Mouse (Mus musculus): ENCODE data around the gene 4930415O20Rik.
A peak's percentile ranks its signal among the peaks of the same experiment; 100 is the strongest.

The 4930415O20Rik gene

DNA sequence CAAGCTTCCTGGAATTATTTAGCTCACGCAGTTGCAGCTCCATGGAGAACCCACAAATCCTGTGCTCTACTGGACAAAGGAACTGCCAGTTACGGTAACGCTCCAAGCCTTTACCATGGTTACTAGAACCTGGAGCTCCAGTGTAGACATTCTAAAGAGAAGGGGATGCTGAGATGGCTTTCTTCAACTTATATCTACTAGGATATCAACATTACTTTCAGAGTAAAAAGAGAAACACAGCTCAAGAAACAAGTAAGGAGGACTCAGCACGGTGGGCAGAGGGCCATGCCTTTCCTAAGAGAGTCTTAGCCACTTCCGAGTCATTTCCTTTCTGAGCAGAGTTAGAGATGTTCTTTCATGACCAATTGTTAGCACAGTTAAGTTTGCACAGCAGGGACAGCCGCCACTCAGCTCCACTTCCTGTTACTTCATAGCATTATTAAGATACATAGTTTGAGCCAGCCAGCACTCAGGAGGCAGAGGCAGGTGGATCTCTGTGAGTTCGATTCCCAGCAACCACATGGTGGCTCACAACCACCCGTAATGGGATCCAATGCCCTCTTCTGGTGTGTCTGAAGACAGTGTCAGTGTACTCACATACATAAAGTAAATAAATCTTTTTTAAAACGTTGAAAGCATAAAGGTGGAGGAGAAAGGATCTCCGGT is at the start of gene 4930415O20Rik, which contains the start of gene Ccnt1:
TSS of gene 4930415O20Rik (plus strand) at position 132 of the 666 bp plus-strand sequence.
TSS of gene Ccnt1 (minus strand) at position 51 of the 666 bp plus-strand sequence.
- no peak for DNase-seq

DNA sequence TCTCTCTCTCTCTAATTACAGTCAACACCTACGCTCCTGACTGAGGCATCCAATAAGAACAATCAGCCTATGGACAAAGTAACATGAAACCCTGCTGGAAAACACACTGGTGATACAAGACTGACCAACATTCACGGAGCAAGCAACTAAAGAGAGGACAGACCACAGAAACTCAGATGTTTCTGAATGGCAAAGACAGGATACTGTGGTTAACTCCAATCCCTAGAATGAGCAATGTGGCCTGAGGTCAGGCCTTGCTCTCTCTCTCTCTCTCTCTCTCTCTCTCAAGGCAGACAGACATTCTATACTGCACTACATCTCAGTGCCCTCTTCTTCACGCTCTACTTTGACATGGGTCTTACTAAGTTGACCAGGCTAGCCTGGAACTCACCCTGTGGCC is 49.6 kb upstream of the 4930415O20Rik start:
- no peak for DNase-seq

DNA sequence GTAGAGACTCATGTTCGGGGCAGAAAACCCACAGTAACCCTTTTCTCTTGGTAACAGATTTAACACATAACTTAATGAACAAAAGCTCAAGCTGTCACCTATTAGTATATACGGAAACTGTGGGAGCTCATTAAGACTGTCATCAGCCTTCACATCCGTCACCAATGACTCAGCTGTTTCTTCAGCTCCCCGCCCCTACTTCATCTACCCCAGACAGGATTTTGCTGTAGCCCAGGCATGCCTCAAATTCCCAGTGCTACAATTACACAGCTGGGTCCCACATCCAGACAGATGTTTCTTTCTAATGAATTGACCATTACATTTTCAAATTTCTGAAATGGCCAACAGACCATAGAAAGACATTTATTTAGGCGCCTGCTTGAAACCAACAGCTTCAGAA is 44.7 kb upstream of the 4930415O20Rik start:
- no peak for DNase-seq

- DNase-seq, result no peak
Measured at GRCm38 (mm10) chr15:98527056-98527771, 43.6 kb upstream of the 4930415O20Rik start.

- DNase-seq, result no peak
Measured at GRCm38 (mm10) chr15:98528066-98528563, 42.7 kb upstream of the 4930415O20Rik start.

DNA sequence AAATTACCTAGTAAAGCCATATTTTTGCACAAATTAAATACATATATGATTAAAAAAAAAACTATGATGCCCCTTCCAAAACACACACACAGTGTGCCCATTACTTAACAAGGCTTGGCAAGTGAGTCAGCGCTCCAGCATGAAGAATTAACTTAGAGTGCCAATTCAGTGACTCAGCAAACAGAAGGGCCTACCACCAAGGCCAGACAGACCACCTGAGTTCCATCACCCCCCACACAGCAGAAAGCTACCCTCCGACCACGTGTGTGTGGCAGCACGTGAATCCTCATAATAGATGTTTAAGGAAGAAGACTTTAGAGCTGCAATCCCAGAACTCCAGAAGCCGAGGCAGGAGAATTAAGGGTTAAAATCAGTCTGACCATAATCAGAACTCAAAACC is 38.5 kb upstream of the 4930415O20Rik start:
- no peak for DNase-seq

GRCm38 (mm10) chr15:98533035-98533531 is 37.7 kb upstream of the 4930415O20Rik start:
- no peak for DNase-seq

GRCm38 (mm10) chr15:98533881-98534627 is 36.8 kb upstream of the 4930415O20Rik start, which contains the start of gene Kansl2:
TSS of gene Kansl2 (minus strand) at chr15:98534264.
- DNase-seq, result peak; percentile 98 to 99

DNA sequence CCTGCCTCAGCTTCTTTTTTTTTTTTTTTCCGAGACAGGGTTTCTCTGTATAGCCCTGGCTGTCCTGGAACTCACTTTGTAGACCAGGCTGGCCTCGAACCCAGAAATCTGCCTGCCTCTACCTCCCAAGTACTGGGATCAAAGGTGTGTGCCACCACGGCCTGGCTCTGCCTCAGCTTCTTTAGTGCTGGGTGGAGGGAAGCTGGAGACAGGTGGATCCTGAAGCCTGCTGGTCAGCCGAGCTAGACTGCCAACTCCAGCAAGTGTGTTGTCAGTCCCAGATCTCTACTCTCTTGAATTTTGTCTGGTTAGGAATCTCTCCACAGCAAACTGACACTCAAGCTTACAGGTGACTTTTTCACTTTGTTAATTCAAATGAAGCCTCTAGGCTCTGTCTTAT is 34.9 kb upstream of the 4930415O20Rik start:
- no peak for DNase-seq

DNA sequence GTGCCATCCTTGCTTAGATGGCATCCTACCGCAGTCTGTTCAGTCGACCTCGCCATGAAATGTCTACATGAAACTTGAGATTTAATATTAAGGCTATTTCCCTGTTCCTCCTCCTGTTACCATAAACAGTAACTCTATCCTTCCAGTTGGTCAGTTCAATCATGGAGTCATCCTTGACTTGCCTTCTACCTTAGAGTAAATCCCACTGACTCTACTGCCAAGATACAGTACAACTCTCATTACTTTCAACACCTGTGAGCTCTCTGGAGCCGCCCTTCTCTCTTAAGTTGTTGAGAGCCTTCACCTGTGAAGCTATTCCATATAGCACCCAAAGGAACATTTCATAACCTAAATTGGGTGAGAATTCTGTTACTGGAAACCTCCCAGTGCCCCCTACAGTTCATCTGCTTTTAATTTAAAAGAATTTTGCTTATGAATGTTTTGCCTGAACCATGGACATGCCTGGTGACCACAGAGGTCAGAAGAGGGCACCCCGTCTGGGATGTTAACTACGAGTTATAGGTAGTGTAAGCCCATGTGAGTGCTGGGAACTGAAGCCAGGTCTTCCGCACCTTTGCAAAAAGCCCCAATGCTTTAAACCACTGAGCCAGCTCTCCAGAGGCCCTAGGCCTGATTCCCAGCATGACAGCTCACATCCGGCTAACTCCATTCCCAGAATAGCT is 33.8 kb upstream of the 4930415O20Rik start:
- no peak for DNase-seq

GRCm38 (mm10) chr15:98537923-98538322 is 32.9 kb upstream of the 4930415O20Rik start:
- DNase-seq, result no peak

DNA sequence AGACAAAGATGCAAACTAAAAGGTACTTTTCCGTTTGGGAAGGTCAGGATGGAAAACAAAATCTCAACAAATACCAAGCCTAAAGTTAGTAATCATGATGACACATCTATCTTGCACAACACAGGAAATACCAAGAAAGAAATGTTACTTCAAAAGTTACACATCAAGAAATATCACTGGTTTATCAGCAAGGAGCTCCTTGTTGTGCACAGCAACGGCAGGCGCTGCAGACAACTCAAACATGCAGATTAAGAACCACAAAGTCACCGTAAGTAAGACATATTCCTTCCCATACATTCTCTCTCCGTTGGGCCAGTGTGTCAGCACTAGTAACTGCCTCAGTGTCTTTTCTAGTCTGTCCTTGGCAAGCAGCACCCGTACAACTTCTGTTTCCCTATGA is 29.7 kb upstream of the 4930415O20Rik start:
- no peak for DNase-seq

- DNase-seq, result no peak
Measured at GRCm38 (mm10) chr15:98543341-98543740, 27.5 kb upstream of the 4930415O20Rik start.

- no peak for DNase-seq
Measured at GRCm38 (mm10) chr15:98545151-98545550, 25.7 kb upstream of the 4930415O20Rik start.

GRCm38 (mm10) chr15:98546843-98547242 is 24.0 kb upstream of the 4930415O20Rik start:
- no peak for DNase-seq

DNA sequence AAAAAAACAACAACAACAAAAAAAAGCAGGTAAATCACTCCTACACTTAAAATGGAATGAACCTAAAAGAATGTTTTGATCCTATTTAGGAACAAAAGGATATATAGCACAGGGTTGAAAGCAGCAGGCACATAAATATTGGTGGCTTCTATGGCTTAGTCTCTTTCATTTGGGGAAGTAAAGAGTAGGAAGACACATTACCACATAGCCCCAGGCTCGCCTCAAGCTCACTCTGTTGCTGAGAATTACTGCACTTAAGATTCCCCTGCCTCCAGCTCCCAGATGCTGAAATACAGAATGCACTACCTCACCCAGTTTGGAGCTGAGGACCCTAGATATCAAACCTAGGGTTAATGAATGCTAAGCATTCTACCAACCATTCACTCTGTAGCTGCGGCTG is 18.0 kb upstream of the 4930415O20Rik start:
- no peak for DNase-seq

GRCm38 (mm10) chr15:98555881-98556280 is 14.9 kb upstream of the 4930415O20Rik start:
- DNase-seq, result no peak

GRCm38 (mm10) chr15:98557186-98557585 is 13.6 kb upstream of the 4930415O20Rik start:
- no peak for DNase-seq

DNA sequence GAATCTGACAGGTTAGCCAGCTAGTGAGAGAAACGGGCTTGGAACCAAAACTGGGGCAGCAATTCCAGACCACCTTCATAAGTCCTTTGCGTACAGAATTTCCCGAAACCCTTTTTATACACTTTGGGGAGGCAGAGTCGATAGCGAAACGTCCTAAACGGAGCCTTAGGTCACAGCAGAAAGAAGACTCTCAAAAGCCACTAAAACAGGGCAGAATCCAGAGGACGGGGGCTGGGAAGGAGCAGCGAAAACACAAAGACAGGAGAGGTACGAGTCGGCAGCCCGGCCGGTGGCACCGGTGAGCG is 3.9 kb upstream of the 4930415O20Rik start:
- DNase-seq, result no peak

DNA sequence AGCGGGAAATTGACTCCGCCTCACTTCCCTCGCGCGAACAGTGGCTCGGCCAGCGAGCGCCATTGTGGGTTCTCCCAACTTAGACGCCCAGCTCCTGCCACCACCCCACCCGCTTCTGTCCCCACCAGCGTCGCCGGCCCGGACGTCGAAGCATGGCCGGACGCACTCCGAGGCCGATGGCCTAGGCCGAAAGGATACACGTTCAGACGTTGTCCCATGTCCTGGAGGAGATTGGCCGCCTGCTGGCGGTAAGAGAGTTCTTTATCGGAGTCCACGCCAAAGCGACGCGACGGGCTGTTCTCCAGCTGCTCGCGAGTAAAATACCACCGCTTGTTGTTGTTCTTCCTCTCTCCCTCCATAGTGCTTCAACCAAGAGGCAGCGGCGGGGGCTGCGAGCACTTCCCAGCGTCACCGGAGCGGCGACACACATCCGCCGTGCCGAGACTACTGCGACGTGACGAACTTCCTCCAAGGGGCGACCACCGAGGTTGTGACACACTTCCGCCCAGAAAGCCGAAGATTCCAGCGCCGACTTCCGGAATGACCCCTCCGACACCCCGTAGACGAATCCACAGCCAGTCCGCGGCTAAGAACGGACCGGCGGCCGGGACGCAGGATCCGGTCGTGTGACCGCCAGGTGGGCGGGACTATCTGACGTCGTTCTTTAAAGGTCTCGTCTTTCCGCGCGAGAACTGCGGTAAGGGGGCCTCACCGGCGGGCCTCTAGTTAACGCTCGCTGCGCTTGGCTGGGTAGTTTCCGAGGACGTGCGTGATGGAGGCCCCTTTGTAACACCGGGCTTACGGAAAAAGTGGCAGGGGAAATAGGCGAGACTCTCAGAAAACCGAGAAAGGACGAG is 3.3 kb upstream of the 4930415O20Rik start:
- peak; percentile 99 to 100 for DNase-seq

- DNase-seq, result no peak
Measured at GRCm38 (mm10) chr15:98568256-98569033, 2.4 kb upstream of the 4930415O20Rik start.

Data from thymus, adult 18-20 months (tissue).